Mouse (Mus musculus) ES-E14 (cell line): ENCODE measurements around the gene Aqp2.

Experiments
- HCFC1 ChIP-seq: IDR thresholded peaks from 2 replicates; pipeline ENCODE4 v1.6.1; 2012; ENCODE audit warnings: low read length, inconsistent platforms, borderline replicate concordance; ENCODE audit not compliant: insufficient read depth
- ZC3H11A ChIP-seq: IDR thresholded peaks from 2 replicates; pipeline ENCODE4 v1.6.1; 2012; ENCODE audit warnings: low read depth, mild to moderate bottlenecking, inconsistent platforms, low read length, borderline replicate concordance

DNA sequence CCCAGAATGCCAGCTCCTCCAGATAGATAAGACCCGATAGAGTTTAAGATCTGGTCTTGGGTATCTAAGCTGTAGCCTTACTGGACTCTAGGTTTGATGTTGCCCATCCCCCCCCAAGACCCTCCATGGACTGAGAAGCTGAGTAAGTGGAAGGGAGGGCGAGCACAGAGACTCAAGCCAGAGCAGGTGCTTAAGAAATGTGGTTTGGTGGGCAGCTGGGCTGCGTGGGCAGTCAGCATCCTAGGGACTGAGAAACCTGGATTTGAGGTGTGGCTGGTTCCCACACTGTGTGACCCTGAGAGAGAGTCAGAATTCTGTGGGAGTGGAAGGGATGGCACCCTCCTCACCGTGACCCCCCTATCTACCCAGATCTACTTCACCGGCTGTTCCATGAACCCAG is 14.0 kb downstream of the Aqp2 start:
- no peak for TF ChIP-seq HCFC1
- TF ChIP-seq ZC3H11A: no peak
